Mouse (Mus musculus) adrenal gland (tissue): ENCODE results near the gene Fdx1l.
"Not testable (repeated sequence)": the region's sequence is repeated elsewhere in the genome, so short reads cannot be mapped to it uniquely, and the experiment has no call there.

Experiments
- intact Hi-C: fragments of 180-260 bp; cut with DNase I; formaldehyde crosslinking; loops from one replicate; pipeline ENCODE4 v1.15.1; 2025

The Fdx1l gene

DNA sequence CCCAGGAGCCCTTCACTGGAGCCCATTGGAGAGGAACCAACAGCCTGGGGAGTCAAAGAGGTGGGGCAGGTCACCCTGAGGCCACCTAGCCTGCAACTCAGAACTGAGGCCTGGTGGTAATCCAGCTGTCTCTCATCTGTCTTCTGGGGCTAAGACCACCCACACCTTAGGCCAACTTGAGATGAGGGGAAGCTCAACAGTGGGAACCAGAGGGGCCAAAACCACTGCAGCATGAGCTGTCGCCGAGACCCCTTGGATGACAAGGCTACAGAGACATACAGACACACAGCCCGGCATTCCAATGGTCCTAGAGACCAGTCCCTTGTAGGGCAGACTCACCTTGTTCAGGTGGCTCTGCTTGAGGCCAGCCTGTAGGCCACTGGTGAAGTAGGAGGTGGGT, 2.2 kb upstream of the Fdx1l start:
- intact Hi-C loops = no loop called here

DNA sequence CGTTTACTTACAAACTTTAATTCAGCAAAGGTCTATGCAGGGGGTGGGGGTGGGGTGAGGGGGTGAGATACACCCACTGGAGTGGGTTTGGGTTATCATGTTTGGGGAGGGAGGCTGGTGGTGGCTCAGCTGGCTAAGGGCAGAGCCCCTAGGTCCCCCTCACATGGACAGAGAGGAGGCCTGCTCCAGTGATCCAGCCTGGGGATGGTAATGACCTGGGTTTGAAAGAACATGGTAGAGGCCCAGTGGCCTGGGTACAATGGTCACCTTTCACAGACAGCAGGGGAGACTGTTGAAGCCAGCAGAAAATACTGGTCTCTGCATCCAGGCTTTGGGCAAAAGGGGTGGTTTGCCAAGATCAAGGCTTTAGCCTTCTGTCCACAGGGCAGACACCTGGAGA, 759 bp upstream of the Fdx1l start:
- intact Hi-C loops = no loop called here

DNA sequence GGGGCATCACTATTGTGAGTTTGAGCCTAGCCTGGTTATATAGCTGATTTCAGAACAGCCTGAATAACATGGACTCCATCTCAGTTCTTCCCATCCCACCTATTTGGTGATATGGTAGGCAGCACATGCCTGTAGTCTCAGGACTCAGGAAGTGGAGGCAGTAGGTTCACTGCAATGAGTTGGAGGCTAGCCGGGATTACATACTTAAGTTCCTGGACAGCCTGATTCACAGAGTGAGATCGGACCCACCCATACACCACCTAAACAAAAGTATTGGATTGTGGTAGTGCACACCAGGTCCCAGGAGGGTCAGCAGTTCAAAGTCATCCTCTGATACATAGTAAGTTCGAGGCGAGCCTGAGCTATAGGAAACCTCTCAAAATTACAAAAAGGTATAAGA, 773 bp downstream of the Fdx1l start:
- intact Hi-C loops = no loop called here

DNA sequence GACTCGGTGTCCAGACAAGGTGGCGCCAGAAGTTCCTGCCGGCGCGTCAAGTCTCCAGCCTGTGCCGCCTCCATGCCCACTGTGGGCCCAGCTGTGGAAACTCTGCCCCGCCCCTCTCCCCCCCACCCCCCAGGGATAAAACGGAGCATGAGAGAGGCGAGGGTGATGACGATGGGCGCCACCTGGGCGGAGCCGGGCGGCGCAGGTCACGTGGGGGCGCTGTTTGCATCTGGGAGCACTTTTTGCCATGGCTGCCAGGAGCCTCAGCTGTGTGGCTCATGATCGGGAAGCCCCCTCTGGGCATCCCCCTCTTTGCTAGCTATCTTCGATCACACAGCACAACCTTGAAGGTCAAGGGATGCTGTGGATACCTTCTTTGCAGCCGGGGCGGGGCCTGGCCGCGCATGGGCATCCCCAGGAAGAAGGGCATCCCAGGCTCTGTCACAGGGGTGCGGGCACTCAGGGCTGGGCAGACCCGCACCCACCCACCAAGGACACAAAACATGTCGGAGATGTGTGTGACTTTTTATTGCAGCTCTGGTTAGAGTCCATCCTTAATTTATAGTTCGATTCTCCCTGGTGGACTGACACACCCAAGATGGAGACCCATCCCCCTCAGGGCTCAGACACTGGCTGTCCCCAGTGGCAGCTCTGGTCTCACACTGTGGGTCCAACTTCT, 6.3 kb downstream of the Fdx1l start, which contains the start of gene Zglp1:
TSS of gene Zglp1 (minus strand) at position 88 of the 679 bp plus-strand sequence.
- intact Hi-C loops = no loop called here

DNA sequence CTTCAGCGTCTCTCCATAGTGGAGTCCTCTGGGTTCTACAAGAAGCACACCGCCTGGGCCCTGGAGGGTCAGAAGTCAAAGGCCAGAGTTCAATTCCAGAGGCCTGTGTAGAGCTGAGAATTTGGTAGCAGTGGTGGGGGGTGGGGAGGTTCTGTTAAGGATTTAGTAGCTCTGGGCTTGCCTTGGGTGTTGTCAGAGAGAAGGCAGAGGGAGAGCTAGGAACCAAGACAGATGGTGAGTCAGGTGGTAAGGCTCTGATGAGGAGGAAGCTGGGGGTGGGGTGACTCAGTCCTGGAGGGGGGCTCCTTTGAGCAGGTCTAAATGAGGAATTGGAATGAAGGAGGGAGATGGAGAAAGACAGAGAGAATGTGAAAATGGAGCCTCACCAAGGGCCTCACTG, 10.5 kb downstream of the Fdx1l start:
- intact Hi-C loops = no loop called here

DNA sequence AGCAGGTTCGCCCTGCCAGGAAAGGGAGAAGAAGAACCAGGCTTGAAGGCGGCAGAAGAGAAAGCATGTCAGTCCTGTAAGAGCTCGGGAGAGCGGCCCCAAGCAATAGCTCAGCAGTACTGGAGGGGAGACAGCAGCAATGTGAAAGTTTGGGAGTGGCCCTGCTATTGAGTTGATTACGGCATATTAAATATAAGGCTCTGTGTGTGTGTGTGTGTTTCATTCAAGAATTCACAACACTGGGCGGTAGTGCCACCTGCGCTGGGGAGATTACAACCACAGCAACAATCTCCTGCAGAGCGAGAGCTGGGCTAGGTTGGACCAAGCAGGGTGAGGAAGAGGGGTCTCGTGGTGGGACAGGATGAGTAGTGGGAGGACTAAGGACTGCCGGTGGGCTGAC, 21.8 kb downstream of the Fdx1l start:
- intact Hi-C loops = no loop called here

DNA sequence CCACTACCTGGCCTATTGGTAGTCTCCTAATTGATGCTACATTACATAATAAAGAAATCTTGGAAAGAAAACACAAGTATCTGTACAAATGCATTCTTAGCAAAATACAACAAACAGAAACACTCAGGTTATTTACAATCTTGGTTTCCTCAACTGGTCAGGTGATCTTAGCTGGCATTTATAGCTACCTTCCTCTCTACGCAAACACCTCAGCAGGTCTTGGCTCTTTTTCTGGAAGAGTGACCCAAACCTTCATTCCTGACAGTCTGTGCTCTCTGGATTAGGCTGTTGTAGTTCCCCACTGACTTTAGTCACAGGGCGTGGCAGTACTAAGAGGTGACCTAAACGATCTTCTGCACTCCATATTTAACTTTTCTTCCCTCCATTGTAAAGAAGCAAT, 28.2 kb downstream of the Fdx1l start:
- intact Hi-C loops = no loop called here

DNA sequence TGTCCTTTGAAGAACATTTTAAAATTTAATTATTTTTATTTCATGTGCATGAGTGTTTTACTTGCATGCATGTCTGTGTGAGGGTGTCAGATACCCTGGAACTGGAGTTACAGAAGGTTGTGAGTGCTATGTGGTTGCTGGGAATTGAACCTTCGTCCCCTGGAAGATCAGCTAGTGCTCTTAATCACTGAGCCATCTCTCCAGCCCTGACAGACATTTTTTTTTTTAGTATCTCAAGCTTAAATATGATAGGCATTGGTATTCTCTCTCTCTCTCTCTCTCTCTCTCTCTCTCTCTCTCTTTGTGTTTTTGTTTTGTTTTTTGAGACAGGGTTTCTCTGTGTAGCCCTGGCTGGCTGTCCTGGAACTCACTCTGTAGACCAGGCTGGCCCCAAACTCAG, 28.6 kb downstream of the Fdx1l start:
- intact Hi-C loops = not testable (repeated sequence)

DNA sequence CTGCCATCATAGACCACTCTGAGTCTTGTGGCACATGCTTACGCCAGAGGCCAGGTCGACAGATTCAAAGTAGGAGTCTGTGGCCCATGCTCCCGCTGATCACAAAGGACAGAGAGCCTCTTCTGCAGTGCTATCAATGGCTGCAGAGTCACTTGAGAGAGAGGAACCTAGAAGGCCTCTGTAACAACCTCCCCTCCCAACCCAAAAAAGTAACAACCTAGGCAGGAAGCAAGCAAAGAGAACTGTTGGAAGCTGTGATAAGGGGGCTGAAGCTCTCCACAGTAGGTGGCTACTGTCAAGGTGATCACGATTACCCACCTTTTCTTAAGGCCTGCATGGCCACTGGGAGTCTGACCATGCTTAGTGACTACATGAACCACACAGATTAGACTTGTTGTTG, 29.9 kb downstream of the Fdx1l start:
- intact Hi-C loops = no loop called here

DNA sequence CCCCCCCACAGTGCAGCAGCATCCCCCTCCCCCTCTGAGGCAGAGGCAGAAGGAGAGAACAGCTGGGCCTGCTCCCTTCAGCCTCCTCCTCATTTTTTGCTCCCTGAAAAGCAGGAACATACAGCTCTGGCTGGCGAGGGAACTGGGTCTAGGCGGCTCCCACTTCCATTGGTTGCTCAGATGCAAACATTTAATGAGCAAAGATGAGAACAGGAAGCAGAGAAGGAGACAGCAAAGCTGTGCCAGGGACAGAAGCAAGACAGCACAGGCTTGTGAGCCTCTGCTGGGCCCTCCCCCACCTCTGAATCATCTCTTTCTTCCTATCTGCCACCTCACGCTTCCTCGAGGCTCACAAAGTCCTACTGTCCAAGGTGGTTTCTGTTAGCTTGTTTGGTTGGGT, 32.1 kb downstream of the Fdx1l start:
- intact Hi-C loops = no loop called here

DNA sequence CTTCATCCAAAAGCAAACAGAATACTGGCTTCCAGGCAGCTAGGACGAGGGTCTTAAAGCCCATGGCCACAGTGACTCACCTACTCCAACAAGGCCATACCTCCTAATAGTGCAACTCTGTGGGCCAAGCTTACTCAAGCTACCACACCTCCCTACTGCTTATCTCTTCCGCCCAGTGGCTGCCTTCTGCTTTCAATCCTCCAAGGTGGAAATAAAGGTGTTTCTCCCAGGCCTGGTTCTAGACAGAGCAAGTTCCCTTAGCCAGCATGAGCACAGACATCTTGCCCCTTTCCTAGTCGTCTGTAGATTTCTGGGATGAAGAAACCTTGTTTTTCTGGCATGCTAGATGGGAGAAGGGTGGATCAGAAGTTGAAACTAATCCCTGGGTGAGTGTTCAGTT, 33.6 kb downstream of the Fdx1l start:
- intact Hi-C loops = no loop called here

DNA sequence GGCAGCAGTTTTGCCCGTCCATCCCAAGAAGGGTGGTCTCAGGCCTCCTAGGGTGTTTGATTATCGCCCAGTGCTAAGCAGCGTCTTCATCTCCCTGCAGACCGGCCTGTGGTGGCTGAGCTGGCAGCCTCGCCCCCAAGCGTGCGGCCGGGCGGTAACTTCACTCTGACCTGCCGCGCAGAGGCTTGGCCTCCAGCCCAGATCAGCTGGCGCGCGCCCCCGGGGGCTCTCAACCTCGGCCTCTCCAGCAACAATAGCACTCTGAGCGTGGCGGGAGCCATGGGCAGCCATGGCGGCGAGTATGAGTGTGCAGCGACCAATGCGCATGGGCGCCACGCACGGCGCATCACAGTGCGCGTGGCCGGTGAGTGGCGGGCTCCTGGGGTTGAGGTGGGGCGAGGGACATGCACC, 35.9 kb downstream of the Fdx1l start:
- intact Hi-C loops = no loop called here

DNA sequence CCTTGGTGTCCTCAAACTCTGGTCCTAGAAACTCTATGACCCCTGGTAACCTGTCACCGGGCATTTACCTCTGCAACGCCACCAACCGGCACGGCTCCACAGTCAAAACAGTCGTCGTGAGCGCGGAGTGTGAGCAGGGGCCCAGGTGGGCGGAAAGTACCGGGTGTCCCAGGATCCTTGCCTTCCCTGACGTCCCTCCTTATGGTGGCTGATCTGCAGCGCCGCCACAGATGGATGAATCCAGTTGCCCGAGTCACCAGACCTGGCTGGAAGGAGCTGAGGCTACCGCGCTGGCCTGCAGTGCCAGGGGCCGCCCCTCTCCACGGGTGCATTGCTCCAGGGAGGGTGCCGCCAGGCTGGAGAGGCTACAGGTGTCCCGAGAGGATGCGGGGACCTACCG, 36.7 kb downstream of the Fdx1l start:
- intact Hi-C loops = no loop called here

DNA sequence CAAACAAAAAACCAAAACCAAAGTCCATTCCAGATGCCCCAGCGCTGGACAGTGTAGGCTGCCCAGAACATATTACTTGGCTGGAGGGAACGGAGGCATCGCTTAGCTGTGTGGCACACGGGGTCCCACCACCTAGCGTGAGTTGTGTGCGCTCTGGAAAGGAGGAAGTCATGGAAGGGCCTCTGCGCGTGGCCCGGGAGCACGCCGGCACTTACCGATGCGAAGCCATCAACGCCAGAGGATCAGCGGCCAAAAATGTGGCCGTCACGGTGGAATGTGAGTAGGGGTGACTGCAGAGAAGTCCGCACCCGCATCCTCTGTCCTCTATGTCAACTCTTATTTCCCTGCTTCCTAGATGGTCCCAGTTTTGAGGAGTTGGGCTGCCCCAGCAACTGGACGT, 37.3 kb downstream of the Fdx1l start:
- intact Hi-C loops = no loop called here

DNA sequence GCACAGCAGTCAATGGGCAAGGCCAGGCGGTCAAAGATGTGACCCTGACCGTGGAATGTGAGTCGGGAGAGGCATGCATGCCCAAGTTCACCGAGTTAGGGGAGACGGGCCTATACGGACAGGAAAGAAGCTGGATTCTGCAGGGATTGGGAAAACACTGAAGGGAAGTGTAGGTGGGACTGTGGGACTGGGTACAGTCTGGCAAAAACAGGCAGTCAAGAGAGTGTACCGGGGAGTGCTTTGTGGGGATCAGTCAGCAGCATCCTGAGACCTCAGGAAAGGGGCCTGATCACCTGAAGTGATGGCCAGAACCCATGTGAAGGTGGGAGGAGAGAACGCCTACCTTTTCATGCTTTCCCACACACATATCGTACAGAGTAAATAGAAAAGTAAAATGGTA, 37.8 kb downstream of the Fdx1l start:
- intact Hi-C loops = no loop called here

DNA sequence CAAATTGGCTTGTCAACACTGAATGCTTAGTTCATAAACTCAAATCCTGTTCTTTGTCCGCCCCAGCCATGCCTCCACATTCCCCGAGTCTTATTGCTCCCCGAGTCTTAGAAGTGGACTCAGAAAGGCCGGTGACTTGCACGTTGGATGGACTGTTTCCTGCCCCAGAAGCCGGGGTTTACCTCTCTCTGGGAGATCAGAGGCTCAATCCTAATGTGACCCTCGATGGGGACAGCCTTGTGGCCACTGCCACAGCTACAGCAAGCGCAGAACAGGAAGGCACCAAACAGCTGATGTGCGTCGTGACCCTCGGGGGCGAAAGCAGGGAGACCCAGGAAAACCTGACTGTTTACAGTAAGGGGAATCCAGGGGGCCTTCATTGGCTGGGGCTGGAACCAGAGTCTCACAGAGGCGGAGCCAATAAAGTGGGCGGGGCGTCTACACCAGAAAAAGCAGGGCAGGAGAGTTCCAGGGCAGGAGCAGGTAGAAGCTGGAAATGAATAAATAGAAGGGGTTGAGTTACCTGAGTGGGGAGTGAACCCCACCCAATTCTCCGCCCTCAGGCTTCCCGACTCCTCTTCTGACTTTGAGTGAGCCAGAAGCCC, 38.8 kb downstream of the Fdx1l start:
- intact Hi-C loops = loop anchor here (5.0 kb wide), 1 partner anchor 103 kb away; no protein-coding TSS in a partner anchor

DNA sequence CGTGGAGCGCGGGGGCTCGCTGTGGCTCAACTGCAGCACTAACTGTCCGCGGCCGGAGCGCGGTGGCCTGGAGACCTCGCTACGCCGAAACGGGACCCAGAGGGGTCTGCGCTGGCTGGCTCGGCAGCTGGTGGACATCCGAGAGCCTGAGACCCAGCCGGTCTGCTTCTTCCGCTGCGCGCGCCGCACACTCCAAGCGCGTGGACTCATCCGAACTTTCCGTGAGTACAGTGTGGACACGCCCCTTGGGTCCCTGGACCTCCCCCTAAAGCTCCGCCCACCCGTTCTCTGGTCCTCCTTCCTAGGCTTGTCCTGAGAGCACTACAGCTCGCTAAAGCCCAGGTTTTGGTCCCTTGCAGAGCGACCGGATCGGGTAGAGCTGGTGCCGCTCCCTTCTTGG, 40.3 kb downstream of the Fdx1l start:
- intact Hi-C loops = loop anchor here (5.0 kb wide), 1 partner anchor 104 kb away; no protein-coding TSS in a partner anchor

DNA sequence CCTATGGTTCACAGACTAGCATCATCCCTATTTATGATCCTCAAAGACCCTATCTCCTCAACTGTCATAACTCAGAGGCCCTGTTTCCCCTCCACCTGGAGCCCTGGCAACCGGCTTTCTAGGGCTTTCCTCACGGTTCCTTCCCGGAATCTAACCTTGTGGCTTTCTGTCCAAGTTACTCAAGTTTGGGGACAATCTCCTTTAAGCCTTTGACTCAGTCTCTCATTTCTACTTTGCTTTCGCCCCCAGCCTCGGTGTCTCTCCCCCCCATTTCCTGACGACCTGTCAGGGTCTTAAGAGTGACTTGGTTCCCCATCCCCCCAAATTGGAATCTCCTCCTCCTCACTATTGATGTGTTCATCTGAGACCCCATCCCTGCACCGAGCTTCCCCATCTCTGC, 40.9 kb downstream of the Fdx1l start:
- intact Hi-C loops = loop anchor here (5.0 kb wide), 1 partner anchor 105 kb away; no protein-coding TSS in a partner anchor

DNA sequence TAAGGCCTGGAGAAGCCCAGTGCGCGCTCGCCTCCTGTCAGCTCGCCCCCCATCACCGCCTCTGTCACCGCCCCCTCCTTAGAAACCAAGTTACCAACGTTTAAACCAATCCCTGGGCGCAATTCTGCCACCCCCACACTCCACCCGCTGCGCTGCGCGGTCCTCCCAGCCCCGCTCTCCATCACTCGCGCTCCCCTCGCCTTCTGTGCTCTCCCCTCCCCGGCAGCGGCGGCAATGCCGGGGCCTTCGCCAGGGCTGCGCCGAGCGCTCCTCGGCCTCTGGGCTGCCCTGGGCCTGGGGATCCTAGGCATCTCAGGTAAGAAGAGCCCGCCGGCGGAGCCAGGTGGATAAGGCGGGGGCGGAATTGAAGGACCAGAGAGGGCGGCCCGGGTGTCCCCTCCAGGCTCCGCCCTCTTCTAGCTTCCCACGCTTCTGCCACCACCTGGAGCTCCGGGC, 41.5 kb downstream of the Fdx1l start, which contains the start of gene Icam5:
TSS of gene Icam5 (plus strand) at position 178 of the 456 bp plus-strand sequence.
- intact Hi-C loops = loop anchor here (5.0 kb wide), 1 partner anchor 105 kb away; no protein-coding TSS in a partner anchor

DNA sequence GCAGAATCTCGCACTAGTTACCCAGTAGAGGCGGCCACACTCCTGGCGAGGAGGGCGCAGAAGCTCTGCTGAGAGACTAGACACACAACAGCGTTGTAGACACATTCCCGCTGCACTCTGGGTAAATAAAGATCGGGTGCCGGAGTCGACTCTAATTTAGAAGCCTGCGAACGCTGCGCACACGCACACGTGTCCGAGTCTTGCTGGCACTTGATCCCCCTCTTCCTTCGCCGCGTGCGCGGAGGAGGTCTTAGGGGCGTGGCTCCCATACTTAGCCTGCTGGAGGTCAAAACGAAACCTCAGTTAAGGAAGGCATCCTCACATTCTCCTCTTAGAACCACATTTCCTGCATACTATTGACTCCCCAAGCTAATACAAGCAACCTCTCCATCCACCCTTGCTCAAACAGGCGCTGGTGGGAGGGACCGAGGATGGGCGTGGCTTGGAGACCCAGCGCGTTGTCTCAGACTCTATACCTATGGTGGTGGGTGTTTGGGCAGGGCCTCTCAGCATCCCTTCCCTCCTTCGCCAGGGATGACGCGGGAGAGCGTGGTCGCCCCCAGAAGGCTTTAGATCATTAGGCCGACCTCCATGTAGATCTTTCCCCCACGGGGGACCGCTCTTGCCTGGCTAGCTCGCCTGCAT, 42.0 kb downstream of the Fdx1l start:
- intact Hi-C loops = loop anchor here (5.0 kb wide), 1 partner anchor 106 kb away; no protein-coding TSS in a partner anchor

DNA sequence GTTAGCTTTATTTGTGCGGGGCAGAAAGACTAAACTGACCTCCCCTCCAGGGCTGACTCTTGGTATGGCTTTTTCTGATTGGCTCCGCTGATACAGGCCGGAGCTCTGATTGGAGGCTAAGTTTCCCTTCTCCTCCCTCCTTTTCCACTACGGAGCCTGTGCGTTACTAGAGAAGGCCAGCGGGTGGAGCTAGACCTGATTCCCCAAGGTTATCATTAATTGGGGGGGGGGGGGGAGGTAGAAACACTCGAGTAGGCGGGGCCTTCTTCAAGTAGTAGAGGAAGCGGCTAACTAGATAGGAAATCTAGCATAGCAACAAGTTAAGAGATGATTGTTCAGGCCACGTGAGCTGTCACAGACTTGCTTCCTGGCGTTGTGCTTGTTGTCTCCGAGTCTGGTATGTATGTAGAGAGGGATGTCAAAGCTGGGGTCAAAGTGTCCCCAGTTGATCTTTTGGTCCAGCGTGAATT, 42.6 kb downstream of the Fdx1l start:
- intact Hi-C loops = loop anchor here (5.0 kb wide), 1 partner anchor 106 kb away; no protein-coding TSS in a partner anchor

DNA sequence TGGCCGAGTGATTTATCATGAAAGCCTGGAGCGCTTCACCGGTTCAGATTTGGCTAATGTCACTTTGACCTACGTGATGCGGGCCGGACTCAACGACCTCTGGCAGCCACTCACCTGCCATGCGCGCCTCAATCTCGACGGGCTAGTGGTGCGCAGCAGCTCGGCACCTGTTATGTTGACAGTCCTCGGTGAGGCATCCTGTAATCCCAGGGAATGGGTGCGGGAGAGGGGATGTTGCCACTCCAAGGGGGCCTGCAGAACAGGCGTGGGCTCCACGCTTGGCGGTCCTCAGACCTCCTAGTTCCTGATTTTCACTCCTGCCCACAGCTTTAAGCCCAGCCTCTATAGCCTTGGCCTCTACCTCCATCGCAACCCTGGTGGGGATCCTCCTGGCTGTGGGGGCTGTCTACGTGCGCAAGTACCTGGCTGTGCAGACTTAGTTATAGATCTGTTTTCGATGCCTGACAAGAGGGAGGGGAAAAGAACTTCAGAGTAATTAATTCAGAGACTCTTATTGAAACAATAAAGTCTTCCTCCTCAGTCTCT, 43.3 kb downstream of the Fdx1l start:
- intact Hi-C loops = loop anchor here (5.0 kb wide), 1 partner anchor 107 kb away; no protein-coding TSS in a partner anchor
